Mouse (Mus musculus) frontal cortex, adult 2 months (tissue): ENCODE data around the gene Tnxb. TPM values are rescaled to one million over a fixed set of nuclear protein-coding genes. Genes with fewer than 3 reads are reported as not detected.

Experiments
- DNase-seq, 2 experiments: peaks; one replicate each; pipeline ENCODE4 v3.0.0; 2022; ENCODE audit warnings: low spot score in 1 of 2; ENCODE audit errors: extremely low spot score in 1 of 2
- polyA plus RNA-seq: library from polyadenylated mRNA; depleted of rRNA; stranded (reverse); fragments of >200 nt; gene quantifications from 2 replicates; pipeline ENCODE4 v1.2.3, GENCODE M21; 2012

The Tnxb gene
- polyA plus RNA-seq, 1 experiment, result 1.6 TPM

DNA sequence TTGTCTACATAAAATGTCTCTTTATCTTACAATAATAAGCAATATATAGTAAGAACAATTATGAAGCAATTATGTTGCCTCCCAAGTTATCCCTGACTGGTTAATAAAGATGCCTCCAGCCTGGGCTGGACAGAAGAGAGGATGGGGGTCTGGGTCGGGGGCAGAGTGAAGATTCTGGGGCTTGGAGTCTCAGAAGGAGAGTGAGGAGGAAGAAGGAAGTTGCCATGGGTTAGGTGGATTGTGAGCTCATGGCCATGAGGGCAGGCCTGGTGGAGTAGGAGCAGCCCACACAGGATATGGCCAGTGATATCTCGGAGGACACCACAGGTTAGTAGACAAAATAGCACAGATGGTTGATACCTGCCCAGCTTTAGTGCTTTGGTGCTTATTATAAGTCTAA is 12.2 kb upstream of the Tnxb start:
- no peak for DNase-seq

DNA sequence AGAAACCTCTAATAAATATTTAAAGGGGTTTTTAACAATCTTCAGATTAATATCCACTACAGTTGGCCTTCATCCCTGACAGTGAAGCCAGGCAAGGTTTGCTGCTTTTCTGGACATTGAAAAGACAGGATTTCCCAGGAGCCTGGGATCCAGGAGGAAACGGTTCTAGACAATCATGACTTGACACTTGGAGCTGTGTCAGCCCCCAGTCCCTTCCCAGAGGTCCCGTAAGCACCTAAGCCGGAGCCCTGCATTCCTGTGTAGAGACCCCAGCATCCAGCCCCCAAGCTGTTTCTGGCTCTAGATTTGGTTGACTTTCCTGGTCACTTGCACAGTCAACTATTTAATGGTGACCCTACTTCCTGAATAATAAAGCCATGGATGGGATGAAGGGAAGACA is 11.7 kb upstream of the Tnxb start:
- no peak for DNase-seq

DNA sequence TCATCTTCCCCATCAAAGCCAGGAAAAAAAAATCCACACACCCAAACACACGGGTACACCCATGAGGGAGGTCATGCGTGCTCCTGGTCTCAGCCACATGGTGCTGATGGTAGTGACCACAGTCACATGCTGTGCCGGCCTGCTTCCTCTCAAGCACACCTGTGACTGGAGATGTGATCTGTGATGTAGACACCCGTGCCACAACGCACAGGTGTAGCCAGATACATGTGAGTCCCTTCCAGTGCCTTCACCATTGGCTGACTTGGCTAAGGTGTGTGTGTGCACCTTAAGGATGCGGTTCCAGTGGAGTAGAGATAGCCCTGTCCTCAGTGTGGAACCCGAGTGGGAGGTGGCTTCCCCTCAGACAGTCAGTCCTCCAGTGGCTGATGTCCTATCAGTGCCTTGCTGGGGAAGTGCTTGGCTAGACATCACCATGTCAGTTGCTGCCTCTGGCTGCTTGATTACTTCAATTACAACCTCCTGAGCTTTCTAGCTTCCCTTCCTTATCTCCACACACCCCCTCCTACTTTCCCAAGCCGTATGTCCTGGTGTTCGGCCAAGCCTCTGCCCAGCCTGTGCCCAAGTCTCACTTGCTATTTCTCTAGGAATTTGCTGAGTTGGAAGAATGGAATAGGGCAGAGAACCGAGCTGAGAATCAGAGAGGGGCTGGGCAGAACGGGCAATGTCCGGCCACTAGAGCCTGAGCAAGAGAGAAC is 11.0 kb upstream of the Tnxb start:
- DNase-seq, result no peak

DNA sequence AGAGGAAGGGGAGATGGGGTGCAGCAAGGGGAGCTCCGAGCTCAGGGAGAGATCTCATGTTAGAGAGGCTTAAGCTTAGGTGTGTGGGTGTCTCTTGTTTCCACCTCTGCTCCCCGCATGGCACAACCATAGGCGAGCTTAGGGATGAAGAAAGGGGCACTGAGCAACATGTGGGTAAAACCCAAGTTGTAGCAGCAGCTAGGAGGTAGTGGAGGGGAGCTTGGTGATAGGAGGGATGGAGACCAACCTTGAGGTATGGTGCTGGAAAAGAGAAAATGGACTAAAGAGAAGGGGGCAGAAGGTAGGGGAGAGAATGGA is 10.5 kb upstream of the Tnxb start:
- no peak for DNase-seq

DNA sequence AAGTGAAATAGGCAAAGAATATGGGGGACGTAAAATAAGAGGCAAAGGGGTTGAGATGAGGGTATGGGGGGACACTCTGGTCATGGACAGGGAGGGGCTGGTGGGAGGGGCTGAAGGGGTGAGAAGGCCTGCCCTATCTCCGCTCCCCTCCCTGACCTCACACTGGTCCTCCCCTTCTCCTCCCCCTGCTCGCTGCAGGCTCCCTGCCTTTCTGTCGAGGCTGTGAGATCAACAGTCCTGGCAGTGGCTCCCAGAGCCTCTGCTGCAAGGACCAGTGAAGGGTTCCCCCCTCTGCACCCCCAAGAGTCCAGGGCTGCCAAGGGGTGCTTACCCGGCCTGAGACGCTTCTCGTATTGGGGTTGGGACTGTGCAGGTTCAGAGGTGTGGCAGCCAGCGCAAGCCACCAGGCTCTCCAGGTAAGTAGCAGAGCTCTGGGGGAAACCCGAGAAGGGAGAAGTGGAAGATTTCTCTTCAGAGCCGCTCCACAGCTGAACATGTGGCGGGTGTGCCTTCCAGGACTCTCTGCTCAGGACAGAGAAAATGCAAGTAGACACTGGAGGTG is 10.0 kb upstream of the Tnxb start:
- no peak for DNase-seq

DNA sequence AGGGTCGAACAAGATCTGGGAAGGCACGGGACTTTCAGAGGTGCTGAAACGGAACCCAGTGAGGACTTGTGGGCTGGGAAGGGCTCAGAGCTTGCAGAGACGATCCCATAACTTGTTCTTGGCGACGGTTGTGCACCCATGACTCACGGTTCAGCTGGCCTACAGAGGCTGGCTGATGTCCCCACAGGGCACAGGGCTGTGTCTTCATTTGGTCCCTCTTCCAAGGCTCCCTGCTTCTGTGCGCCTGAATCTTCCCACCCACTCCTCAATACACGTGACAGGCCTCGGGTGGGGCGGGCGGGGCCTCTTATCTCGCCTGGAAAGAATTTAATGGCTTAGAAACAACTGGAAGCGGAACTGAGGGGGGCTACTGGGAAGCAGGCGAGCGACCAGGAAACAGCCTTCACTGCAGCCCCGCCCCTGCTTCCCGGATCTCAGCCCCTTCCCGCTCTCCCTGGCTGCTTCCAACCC is 9.2 kb upstream of the Tnxb start:
- no peak for DNase-seq

DNA sequence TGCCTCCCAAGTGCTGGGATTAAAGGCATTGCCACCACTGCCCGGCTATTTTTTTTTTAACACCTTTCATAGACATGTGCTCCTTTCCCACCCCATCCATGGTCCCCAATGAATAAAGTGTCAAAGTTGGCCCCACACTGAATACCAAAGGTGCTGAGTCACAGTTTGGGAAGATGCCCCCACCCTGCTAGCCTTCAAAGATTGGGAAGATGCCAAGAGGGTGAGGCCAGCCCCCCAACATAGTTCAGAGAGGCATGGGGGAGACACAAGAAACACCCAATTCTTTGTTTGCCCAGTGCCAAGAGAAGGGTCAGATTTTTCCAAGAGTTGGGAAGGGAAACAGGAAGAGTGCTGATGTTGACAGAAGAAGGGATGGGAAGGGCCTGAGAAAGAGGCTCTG is 7.9 kb upstream of the Tnxb start:
- no peak for DNase-seq

DNA sequence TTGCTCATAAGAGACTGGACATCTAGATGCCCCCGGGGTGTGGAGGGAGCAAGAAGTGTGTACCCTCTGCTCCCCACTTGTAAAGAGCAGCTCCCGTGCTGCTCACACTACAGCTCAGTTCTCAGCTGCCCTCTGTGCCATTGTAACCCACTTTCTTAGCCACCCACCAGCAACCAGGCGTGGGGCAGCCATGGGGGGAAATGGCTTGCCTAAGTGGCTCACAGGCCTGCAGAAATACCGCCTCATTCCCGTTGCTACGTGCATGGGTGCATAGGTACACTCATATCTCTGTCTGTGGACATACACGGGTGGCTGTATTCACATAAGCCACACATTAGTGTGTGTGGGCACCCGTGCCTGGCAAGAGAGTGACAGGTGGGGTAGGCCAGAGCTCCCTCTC is 7.4 kb upstream of the Tnxb start:
- no peak for DNase-seq

DNA sequence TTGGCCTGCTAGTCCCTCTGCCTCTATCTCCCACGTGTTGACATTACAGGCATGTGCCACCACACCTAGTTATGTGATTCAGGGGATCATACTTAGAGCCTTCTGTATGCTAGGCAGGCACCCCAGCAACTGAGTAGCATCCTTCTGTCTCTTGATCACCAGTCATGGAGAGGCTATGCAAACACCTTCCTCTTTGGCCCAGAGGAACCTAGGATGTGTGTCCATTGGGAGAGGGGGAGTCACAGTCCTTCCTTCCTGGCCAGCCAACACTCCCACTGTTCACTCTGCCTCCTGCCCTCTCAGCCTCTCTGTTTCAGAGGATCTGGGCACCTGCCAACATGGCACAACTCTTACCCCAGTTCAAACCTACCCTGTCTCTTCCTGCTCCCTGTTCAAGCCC is 6.8 kb upstream of the Tnxb start:
- no peak for DNase-seq

DNA sequence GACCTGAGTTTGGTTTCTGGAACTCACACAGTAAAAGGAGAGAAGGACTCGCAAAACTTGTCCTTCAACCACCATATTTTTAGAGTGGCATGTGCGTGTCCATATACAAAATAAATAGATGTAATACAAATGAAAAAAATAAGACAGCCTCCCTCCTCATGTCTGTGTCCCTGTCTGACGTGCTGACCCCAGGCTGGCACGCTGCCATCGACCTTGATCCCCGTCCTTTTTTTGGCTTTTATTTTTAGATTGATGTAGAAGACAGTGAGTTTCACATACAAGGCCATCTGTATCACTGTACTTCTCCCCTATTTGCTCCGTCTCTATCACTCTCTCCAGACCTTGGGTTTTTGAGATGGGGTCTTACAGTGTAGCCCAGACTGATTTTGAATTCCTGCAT is 5.9 kb upstream of the Tnxb start:
- no peak for DNase-seq

DNA sequence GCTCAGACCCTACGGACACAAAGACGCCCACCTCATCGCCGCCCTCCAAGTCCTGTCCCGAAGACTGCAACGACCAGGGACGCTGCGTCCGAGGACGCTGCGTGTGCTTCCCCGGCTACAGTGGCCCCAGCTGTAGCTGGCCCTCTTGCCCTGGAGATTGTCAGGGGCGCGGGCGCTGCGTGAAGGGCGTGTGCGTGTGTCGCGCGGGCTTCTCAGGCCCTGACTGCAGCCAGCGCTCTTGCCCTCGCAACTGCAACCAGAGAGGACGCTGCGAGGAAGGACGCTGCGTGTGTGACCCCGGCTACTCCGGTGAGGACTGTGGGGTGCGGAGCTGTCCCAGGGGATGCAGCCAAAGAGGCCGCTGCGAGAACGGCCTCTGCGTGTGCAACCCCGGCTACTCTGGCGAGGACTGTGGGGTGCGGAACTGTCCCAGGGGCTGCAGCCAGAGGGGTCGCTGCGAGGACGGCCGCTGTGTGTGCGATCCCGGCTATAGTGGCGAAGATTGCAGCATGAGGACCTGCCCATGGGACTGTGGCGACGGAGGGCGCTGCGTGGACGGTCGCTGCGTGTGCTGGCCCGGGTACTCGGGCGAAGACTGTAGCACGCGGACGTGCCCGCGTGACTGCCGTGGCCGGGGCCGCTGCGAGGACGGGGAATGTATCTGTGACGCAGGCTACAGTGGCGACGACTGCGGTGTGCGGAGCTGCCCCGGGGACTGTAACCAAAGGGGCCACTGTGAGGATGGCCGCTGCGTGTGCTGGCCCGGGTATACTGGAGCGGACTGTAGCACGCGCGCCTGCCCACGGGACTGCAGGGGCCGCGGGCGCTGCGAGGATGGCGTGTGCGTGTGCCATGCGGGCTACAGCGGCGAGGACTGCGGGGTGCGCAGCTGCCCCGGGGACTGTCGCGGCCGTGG is 1.1 kb downstream of the Tnxb start:
- DNase-seq, result no peak

DNA sequence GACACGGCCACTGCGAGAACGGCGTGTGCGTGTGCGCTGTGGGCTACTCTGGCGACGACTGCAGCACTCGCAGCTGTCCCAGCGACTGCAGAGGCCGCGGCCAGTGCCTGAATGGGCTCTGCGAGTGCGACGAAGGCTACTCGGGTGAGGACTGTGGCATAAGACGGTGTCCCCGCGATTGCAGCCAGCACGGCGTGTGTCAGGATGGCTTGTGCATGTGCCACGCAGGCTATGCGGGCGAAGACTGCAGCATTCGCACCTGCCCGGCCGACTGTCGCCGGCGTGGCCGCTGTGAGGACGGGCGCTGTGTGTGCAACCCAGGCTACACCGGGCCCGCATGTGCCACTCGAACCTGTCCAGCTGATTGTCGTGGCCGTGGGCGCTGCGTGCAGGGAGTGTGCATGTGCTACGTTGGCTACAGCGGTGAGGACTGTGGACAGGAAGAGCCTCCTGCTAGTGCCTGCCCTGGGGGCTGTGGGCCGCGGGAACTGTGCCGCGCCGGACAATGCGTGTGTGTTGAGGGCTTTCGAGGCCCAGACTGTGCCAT is 2.0 kb downstream of the Tnxb start:
- DNase-seq, result no peak

DNA sequence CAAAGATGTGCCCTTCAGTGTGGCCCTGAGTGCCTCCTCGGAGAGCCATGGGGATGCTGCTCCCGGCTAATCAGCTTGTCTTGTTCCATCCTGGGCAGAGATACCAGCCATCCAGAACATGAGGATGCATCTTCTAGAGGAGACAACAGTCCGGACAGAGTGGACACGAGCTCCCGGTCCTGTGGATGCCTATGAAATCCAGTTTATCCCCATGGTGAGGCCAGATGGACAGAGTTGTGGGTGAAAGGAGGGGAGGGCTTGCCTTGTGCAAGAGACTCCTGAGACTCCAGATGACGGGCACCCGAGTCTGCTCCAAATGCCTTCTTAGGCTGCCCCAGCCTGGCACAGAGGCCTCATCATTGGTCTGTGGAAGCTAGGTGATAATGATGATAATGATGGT is 2.8 kb downstream of the Tnxb start:
- no peak for DNase-seq

DNA sequence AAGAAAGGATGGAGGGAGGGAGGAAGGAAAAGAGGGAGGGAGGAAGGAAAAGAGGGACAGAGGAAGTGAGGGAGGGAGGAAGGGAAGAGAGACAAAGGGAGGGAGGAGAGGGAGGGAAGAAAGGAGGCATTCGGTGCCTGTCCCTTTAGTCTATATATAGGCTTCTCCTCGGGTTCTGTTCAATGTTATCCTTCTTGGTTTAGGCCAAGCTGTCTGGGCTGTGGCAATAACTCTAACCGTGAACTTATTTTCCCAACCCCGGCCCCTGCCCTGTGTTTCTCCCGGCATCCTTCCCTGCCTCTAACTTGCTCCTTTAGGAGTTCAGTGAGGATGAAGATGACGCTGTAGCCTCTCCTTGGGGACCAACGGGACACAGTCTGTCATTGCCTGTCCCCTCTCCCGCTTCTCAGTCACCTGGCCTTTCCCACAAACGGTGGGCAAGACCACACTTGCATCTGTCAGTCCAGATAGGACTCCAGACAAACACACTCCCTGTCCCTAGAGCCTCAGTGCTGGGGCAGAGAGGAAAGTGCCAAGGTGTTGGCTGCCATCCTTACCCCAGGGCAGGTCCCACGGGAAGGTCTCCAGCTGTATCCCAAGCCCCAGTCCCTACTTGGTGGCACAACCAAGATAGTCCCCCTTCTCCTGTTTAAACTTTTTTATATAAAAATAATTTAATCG is 4.3 kb downstream of the Tnxb start:
- DNase-seq, result no peak

DNA sequence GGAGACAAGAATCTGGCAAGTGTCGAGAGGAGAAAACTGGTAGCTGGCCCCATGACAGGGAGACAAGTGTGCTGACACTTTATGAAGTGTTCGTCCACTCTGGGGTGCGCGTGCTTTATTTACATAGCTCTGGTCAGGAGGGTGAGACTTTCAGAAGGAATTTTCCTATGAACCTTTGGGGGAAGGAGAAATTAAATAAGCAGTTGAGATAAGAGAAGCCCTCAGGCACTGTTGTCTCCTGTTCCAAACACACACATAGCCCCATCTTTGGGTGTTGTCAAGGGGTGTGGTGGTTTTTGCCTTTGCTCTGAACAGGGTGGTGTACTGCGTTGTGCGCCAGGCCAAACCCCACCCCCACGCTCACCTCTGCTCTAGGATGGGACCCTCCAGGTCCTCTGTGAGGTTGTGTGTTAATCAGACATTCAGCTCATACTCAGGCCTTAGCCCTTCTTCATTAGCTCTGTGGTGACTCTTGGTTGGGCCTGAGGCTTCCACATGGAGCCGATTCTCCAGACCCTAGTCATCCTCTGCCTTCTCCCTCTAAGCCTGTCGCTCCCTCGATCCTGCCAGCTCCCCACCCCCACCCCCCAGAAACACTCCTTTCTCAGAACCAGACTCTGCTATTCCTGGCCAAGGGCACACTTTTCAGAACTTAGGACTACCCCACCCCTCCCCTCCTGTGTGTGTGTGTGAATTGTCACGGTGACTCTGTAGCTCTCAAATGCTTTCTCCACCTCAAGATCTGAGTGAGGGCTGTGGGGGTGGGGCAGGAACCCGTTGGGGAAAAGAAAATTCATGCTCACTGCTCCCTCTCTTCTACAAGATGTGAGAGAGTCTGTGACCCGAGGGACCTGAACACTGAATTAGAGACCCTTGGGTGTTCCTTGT is 5.1 kb downstream of the Tnxb start:
- no peak for DNase-seq

DNA sequence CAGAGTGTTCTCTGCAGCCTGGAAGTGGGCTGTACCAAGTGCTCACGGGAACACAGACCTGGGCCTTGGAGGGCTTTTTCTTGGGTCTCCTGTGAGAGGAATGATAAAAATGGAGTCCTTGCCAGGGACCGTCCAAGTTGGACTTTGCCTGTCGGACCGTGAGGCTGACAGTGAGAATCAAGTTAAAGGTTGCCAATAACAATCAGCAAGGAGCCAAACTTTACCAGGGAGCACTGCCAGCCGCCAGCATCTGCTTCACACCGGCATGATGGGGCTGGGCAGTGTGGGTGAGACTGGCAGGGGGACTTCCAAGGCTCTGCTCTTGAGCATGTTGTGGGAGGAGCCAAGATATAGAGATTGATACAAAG is 5.7 kb downstream of the Tnxb start:
- DNase-seq, result no peak

DNA sequence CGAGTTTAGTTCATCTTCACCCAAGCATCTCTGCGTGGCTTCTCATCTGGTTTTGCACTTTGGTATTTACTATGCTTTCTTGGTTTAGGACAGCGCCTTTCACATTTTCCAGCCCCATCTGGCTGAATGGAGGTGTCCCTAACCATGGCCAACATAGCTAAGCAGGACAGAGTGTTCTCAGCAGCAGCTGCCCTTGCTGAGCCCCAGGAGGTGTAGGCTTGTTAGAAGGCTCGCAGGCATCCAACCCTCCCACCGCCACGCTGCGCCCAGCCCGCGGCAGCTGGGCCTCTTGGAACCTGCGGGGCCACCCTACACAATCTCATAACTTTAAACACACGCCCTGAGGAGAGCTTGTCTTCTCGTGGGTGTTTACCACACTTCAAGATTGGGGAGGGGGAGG is 6.3 kb downstream of the Tnxb start:
- no peak for DNase-seq

DNA sequence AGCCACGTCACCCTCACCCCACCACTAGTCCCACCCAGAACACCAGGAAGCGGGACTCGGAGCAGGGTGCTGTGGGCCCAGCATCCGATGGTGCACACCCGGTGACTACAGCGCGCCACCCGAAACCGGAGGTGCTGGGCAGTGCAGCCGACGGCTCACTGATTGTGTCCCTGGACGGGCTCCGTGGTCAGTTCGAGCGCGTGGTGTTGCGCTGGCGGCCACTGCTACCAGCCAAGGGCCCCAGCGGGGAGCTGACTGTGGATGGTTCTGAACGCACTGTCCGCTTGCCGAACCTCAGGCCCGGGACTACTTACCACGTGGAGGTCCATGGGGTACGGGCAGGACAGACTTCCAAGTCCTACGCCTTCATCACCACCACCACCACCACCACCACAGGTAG is 9.9 kb downstream of the Tnxb start:
- no peak for DNase-seq

DNA sequence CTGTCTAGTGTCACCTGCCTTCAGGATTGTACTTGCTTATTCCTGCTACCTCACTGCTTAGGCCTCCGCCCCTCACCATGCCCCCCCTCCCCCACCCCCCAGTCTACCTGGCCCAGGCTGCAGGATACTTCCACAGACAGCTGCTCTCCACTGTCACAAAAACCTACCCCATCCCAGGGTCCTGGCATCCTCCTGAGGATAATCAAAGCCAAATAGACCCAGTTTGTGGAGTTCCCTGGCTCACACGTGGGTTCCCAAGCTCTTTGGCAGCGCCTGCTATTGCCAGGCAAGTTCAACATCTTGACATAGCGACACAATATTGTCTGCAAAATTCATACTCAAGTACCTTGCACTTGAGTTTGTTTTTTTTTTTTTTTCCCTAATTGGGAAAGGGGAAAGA is 10.3 kb downstream of the Tnxb start:
- DNase-seq, result no peak

DNA sequence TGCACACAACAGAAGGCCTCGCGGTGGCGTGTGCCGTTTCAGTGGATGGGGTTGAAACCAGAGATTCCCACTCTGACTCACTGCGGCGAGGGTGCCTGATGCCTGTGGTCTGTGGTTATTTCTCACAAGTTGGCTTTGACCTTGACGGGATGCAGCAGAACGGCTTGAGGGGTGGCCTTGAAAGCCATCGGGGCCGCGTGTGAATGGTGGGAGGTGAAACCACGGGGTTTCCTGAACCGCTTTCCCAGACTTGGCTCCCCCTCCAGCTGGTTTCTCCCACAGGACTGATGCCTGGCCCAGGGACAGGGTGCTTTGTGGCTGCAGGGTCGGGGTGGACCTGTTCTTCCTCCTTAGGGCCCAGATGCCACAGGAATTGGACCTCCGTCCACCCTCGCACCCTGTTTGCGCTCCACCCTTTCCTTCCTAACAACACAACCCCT is 10.8 kb downstream of the Tnxb start:
- DNase-seq, result no peak
